Mouse (Mus musculus): ENCODE measurements around the gene Calr. TPM values are rescaled to one million over a fixed set of nuclear protein-coding genes. Genes with fewer than 3 reads are reported as not detected.
A peak's percentile ranks its signal among the peaks of the same experiment; 100 is the strongest.

The Calr gene
- polyA plus RNA-seq, 1 experiment = not detected

DNA sequence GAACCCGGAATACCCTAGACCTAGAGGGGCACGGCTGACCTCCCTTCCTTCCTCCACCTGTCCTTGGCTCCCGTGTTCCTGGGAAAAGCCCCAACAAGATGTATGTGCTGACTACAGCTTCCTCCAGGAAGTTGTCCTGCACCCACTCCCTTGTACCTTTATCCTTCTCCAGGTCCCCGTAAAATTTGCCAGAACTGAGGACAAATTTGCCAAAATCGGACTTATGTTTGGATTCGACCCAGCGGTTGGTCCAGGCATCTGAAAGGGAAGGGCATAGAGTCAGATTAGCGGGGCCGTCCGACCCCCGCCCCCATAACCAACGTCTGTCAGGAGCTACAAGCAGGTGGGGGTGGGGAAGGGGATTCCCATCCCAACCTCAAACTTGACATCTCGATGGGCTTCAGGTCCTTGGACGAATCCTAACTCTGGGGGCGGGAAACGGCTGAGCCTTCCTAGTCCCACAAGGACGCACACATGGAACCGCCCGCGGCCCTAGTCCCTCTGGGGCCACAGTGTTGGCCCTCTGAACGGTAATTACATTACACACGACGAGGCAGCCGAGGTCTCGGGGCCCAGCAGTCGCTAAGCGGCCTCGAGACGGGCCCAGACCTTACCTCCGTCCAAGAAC, 526 bp downstream of the Calr start:
- TF ChIP-seq CTCF (IDR thresholded peaks at IDR 0.05; ENCODE audit: insufficient read depth, low read depth, low read length) = no peak
- no peak for TF ChIP-seq POLR2A (IDR thresholded peaks at IDR 0.05; ENCODE audit: insufficient read depth, low read depth, low read length)
- under 1% methylated on average over 30 of the region's 30 CpGs for WGBS
- H3K4me3 ChIP-seq (ENCODE audit: insufficient read depth, low read depth, low read length) = peak overlapping the region; percentile 75
- H3K4me1 ChIP-seq (ENCODE audit: control insufficient read depth, insufficient read depth, low read length) = peaks cover 4% of the 10 kb centered on the region
- peak overlapping the region; percentile 66 for H3K27ac ChIP-seq (ENCODE audit: insufficient read depth, low read depth, low read length)

DNA sequence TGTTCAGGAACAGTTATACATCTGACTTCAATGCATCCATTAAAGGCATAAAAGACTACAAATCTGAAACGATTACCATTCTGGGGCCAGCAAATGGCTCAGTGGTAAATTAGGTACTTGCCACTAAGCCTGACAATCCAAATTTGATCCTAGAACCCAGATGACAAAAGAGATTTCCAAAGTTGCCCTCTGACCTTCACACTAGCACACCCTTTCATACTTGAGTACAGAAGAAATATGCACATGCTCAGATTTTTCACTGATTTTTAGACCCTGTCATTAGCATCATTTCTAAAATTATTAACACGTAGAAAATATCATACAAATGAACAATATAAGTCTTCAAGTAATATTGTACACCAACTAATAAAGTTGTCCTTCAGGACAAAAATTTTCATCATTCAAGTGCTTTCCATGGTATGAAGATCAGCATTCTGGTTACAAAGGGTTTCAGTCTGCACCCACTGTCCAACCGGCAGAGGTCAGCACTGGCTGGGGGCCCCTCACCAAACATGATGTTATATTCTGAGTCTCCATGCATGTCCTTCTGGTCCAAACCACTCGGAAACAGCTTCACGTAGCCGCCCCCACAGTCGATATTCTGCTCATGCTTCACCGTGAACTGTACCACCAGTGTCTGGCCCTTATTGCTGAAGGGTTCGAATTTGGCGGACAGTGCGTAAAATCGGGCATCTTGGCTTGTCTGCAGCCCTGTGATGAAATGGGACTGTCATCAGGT, 1.2 kb downstream of the Calr start:
- Histone ChIP-seq H3K27ac (ENCODE audit: insufficient read depth, low read depth, low read length) (peak overlapping the region; percentile 66), H3K4me1 (ENCODE audit: control insufficient read depth, insufficient read depth, low read length) (peaks cover 4% of the 10 kb centered on the region), H3K4me3 (ENCODE audit: insufficient read depth, low read depth, low read length) (peak overlapping the region; percentile 75)
- 3% methylated on average over 12 of the region's 12 CpGs for WGBS
- no peak for TF ChIP-seq CTCF (IDR thresholded peaks at IDR 0.05; ENCODE audit: insufficient read depth, low read depth, low read length)
- no peak for TF ChIP-seq POLR2A (IDR thresholded peaks at IDR 0.05; ENCODE audit: insufficient read depth, low read depth, low read length)

- 80% methylated on average over 9 of the region's 9 CpGs for WGBS
- H3K27ac ChIP-seq (ENCODE audit: insufficient read depth, low read depth, low read length) = no peak overlapping the region
- no peak for TF ChIP-seq POLR2A (IDR thresholded peaks at IDR 0.05; ENCODE audit: insufficient read depth, low read depth, low read length)
- no peak for TF ChIP-seq CTCF (IDR thresholded peaks at IDR 0.05; ENCODE audit: insufficient read depth, low read depth, low read length)
- peaks cover 4% of the 10 kb centered on the region for H3K4me1 ChIP-seq (ENCODE audit: control insufficient read depth, insufficient read depth, low read length)
- no peak overlapping the region for H3K4me3 ChIP-seq (ENCODE audit: insufficient read depth, low read depth, low read length)
Observed at GRCm38 (mm10) chr8:84844397-84845070, 2.2 kb downstream of the Calr start.

GRCm38 (mm10) chr8:84841514-84841913, 5.2 kb downstream of the Calr start:
- 71% methylated on average over 1 of the region's 1 CpGs for WGBS
- no peak overlapping the region for H3K27ac ChIP-seq (ENCODE audit: insufficient read depth, low read depth, low read length)
- TF ChIP-seq POLR2A (IDR thresholded peaks at IDR 0.05; ENCODE audit: insufficient read depth, low read depth, low read length) = no peak
- TF ChIP-seq CTCF (IDR thresholded peaks at IDR 0.05; ENCODE audit: insufficient read depth, low read depth, low read length) = no peak
- no peak overlapping the region for H3K4me3 ChIP-seq (ENCODE audit: insufficient read depth, low read depth, low read length)
- peaks cover 4% of the 10 kb centered on the region for H3K4me1 ChIP-seq (ENCODE audit: control insufficient read depth, insufficient read depth, low read length)

DNA sequence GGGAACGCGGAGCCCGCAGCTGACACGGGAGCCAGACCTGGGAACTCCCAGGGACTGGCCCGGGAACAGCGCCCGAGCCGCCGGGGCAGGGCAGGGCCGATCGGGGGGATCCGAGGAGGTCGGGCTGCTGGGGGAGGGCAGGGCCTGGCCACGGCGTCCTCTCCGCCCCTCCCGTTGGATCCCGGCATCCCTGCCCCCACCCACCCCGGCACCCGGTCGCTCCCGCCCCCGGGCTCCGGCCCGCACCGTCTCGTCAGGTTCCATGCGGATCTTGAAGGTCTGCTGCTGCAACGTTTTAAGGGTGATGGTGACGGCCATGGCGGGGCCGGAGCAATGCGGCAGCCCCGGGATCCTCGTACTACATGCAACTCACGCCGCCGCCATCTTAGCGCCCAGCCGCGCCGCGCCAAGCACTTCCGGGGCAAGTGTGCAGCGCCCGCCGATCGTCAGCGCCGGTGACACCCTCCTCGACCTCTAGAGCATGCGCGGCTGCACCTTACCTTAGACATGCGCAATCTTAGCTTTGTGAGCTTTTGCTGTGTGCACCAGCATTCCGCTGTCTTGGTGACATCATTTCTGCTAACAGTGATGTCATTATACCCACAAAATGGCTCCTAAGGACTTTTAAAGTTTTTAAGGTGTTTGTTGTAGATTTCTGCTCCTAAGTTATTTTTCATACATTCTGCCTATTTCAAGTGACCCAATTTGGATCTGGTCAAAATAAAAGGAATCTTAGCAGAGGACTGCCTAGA, 6.3 kb downstream of the Calr start, which contains the start of gene Rad23a:
TSS of gene Rad23a (minus strand) at position 418 of the 752 bp plus-strand sequence.
- H3K4me3 ChIP-seq (ENCODE audit: insufficient read depth, low read depth, low read length) = peak within 1 kb of the TSS; percentile 63
- H3K27ac ChIP-seq (ENCODE audit: insufficient read depth, low read depth, low read length) = no peak within 1 kb of the TSS
- TF ChIP-seq POLR2A (IDR thresholded peaks at IDR 0.05; ENCODE audit: insufficient read depth, low read depth, low read length) (peak; percentile 43; the same call in 1 of the 2 replicates), CTCF (IDR thresholded peaks at IDR 0.05; ENCODE audit: insufficient read depth, low read depth, low read length) (no peak)
- peaks cover 4% of the 10 kb centered on the region for H3K4me1 ChIP-seq (ENCODE audit: control insufficient read depth, insufficient read depth, low read length)
- WGBS = under 1% methylated on average over 48 of the region's 55 CpGs

- WGBS = 2% methylated on average over 7 of the region's 7 CpGs
- Histone ChIP-seq H3K4me1 (ENCODE audit: control insufficient read depth, insufficient read depth, low read length) (peaks cover 4% of the 10 kb centered on the region), H3K4me3 (ENCODE audit: insufficient read depth, low read depth, low read length) (peak overlapping the region; percentile 63), H3K27ac (ENCODE audit: insufficient read depth, low read depth, low read length) (no peak overlapping the region)
- no peak for TF ChIP-seq CTCF (IDR thresholded peaks at IDR 0.05; ENCODE audit: insufficient read depth, low read depth, low read length)
- no peak for TF ChIP-seq POLR2A (IDR thresholded peaks at IDR 0.05; ENCODE audit: insufficient read depth, low read depth, low read length)
Observed at GRCm38 (mm10) chr8:84839875-84840247, 6.9 kb downstream of the Calr start.

DNA sequence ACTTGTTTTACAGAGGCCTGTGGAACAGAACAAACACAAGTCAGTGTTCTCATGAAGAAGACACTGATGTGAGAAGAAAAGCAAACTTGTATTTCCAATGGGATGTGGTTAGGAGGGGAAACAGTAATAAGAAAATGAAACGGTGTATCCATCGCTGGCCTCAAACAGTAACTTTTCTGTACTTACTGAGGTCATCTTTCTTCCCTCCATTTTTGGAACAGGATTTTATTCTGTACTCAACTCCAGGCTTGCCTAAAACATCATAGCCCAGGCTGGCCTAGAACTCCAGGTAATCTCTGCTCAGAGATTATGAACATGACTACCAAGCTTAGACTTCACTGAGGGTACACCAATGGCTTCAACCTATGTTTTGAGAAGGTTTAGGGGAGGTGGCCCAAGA, 7.3 kb downstream of the Calr start:
- Histone ChIP-seq H3K27ac (ENCODE audit: insufficient read depth, low read depth, low read length) (no peak overlapping the region), H3K4me3 (ENCODE audit: insufficient read depth, low read depth, low read length) (no peak overlapping the region), H3K4me1 (ENCODE audit: control insufficient read depth, insufficient read depth, low read length) (peaks cover under 1% of the 10 kb centered on the region)
- no peak for TF ChIP-seq POLR2A (IDR thresholded peaks at IDR 0.05; ENCODE audit: insufficient read depth, low read depth, low read length)
- no peak for TF ChIP-seq CTCF (IDR thresholded peaks at IDR 0.05; ENCODE audit: insufficient read depth, low read depth, low read length)
- 87% methylated on average over 2 of the region's 2 CpGs for WGBS

DNA sequence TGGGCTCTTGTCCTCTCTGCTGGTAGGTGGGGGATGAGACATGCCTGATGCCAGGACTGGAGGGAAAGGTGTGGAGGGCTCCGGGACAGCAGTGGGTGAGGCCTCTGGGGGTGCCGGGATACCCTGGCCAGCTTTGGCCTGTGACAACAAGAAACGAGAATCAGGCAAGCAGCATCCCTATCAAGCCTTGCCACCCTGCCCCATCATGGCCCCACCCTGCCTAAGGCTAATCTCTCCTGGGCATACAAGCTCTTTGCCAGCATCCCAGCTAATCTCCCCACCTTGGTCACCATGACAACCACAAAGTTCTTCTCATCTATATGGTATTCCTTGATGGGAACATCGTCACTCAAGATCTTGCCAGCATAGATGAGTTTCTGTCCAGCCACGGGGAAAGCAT, 8.2 kb downstream of the Calr start:
- TF ChIP-seq POLR2A (IDR thresholded peaks at IDR 0.05; ENCODE audit: insufficient read depth, low read depth, low read length) (no peak), CTCF (IDR thresholded peaks at IDR 0.05; ENCODE audit: insufficient read depth, low read depth, low read length) (no peak)
- WGBS = 79% methylated on average over 5 of the region's 5 CpGs

More for the DNA sequence above, 8.2 kb downstream of the Calr start:
- Histone ChIP-seq H3K4me3 (ENCODE audit: insufficient read depth, low read depth, low read length) (no peak overlapping the region), H3K27ac (ENCODE audit: insufficient read depth, low read depth, low read length) (no peak overlapping the region), H3K4me1 (ENCODE audit: control insufficient read depth, insufficient read depth, low read length) (no peaks in the 10 kb centered on the region)

Measured in olfactory bulb, adult 2 months (tissue).